Mouse (Mus musculus): ENCODE measurements at regions not wholly inside any gene's neighbourhood (a gene's known extent, or its start where the extent isn't known, plus 50 kb on each side); places are given as distances from the start of the nearest gene placed in this dataset.

DNA sequence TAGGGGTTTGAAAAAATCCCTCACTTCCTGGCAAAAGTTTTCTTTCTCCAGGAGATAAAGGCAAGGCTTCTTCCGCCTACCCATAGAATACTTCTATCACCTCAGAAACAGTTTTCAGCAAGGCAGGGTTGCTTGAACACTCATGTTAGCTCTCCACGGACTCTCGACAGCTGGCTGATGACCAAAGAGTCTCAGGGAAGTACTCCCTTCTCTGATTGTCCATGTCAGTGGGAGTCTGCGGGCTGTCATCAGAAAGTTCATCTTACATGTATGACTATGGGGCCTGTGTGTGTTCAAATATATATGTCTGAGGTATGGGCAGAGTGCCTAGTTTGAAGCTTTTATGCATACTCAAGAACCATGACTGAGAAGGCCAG lies 464.3 kb upstream of the Zeb2 start:
- TF ChIP-seq POLR2A (IDR thresholded peaks at IDR 0.05; ENCODE audit: control insufficient read depth in 1 of 2, insufficient read depth in 1 of 2, low read depth in 1 of 2, low read length in 2 of 2, poor library complexity in 1 of 2) (no peak), POLR2AphosphoS5 (IDR thresholded peaks at IDR 0.05; ENCODE audit: borderline replicate concordance, low read depth, low read length) (no peak), CTCF (IDR thresholded peaks at IDR 0.05 in 2 of 3, conservative IDR thresholded peaks at IDR 0.05 in 1 of 3; ENCODE audit: control insufficient read depth in 1 of 3, insufficient read depth in 1 of 3, low read depth in 2 of 3, low read length in 3 of 3, poor library complexity in 1 of 3, severe bottlenecking in 1 of 3) (no peak), USF1 (IDR thresholded peaks at IDR 0.05; ENCODE audit: low read depth, low read length) (no peak), CHD2 (IDR thresholded peaks at IDR 0.05; ENCODE audit: low read length) (no peak)
